Mouse (Mus musculus): ENCODE measurements around the gene Sept9. TPM values are rescaled to one million over a fixed set of nuclear protein-coding genes. Genes with fewer than 3 reads are reported as not detected.

Sept9 gene
- polyA plus RNA-seq, 1 experiment from 2014 or later: 34.5 TPM

DNA sequence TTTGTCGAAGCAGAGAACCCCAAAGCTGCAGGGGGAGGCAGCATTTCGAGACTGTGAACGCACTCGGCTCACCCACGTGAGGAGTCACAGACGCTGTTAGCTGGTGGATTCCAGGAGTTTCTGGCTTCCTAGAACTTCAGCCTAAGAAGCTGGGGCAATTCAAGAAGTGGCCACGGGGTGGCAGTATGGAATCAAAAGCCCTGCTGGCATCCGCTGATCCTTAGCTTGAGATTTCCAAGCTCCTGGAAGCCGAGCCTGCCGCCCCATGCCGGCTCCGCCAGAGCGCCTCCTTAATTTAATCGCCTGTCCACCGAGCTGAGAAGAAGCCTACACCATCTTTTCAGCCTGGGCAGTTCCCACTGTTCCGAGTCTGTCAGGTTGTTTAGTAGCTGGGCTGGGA lies 185.4 kb downstream of the Sept9 start:
- H3K9me3 ChIP-seq (ENCODE audit: low read length): no peaks in the 10 kb centered on the region
- H3K27ac ChIP-seq (ENCODE audit: low read depth): no peak overlapping the region
- peaks cover 13% of the 10 kb centered on the region; the same call in 1 of the 2 replicates for H3K27me3 ChIP-seq (ENCODE audit: insufficient read depth, low read length)
- H3K36me3 ChIP-seq (replicated peaks; ENCODE audit: insufficient read depth, low read length): no peaks in the 10 kb centered on the region
- H3K9ac ChIP-seq (replicated peaks): no peak overlapping the region
- TF ChIP-seq CTCF (IDR thresholded peaks at IDR 0.05; ENCODE audit: low read depth) (peak; percentile 83), EP300 (IDR thresholded peaks at IDR 0.05; ENCODE audit: low read depth) (no peak)
- ATAC-seq (no peak), DNase-seq (peak; percentile 84)
- no peak overlapping the region for H3K4me2 ChIP-seq (ENCODE audit: low read depth, low read length)
- no peak overlapping the region for H3K4me3 ChIP-seq (ENCODE audit: low read depth, low read length)
- H3K4me1 ChIP-seq (ENCODE audit: insufficient read depth): no peaks in the 10 kb centered on the region
- WGBS (ENCODE audit: insufficient replicate concordance): 4% methylated on average over 16 of the region's 16 CpGs

GRCm38 (mm10) chr11:117385331-117386103 lies 186.1 kb downstream of the Sept9 start:
- ATAC-seq: no peak

GRCm38 (mm10) chr11:117387241-117387640 lies 187.8 kb downstream of the Sept9 start:
- Histone ChIP-seq H3K9me3 (ENCODE audit: low read length) (no peaks in the 10 kb centered on the region), H3K27me3 (ENCODE audit: insufficient read depth, low read length) (peaks cover 10% of the 10 kb centered on the region; the same call in 1 of the 2 replicates), H3K9ac (replicated peaks) (no peak overlapping the region), H3K4me2 (ENCODE audit: low read depth, low read length) (no peak overlapping the region), H3K36me3 (replicated peaks; ENCODE audit: insufficient read depth, low read length) (no peaks in the 10 kb centered on the region), H3K4me3 (ENCODE audit: low read depth, low read length) (no peak overlapping the region), H3K27ac (ENCODE audit: low read depth) (no peak overlapping the region), H3K4me1 (ENCODE audit: insufficient read depth) (peaks cover 13% of the 10 kb centered on the region)
- DNase-seq (peak; percentile 42), ATAC-seq (0 out of 2 replicates have a peak, but pooled peaks have one; percentile 14)
- TF ChIP-seq EP300 (IDR thresholded peaks at IDR 0.05; ENCODE audit: low read depth) (no peak), CTCF (IDR thresholded peaks at IDR 0.05; ENCODE audit: low read depth) (no peak)
- WGBS (ENCODE audit: insufficient replicate concordance): 56% methylated on average over 10 of the region's 10 CpGs

More at GRCm38 (mm10) chr11:117385331-117386103, 186.1 kb downstream of the Sept9 start:
- Histone ChIP-seq H3K4me1 (ENCODE audit: insufficient read depth) (peaks cover 2% of the 10 kb centered on the region; the same call in 1 of the 2 replicates), H3K36me3 (replicated peaks; ENCODE audit: insufficient read depth, low read length) (no peaks in the 10 kb centered on the region), H3K4me3 (ENCODE audit: low read depth, low read length) (no peak overlapping the region), H3K27me3 (ENCODE audit: insufficient read depth, low read length) (peaks cover 13% of the 10 kb centered on the region; the same call in 1 of the 2 replicates), H3K4me2 (ENCODE audit: low read depth, low read length) (no peak overlapping the region), H3K27ac (ENCODE audit: low read depth) (no peak overlapping the region), H3K9me3 (ENCODE audit: low read length) (no peaks in the 10 kb centered on the region), H3K9ac (replicated peaks) (no peak overlapping the region)
- WGBS (ENCODE audit: insufficient replicate concordance): 55% methylated on average over 15 of the region's 15 CpGs
- TF ChIP-seq EP300 (IDR thresholded peaks at IDR 0.05; ENCODE audit: low read depth) (no peak), CTCF (IDR thresholded peaks at IDR 0.05; ENCODE audit: low read depth) (no peak)
- DNase-seq: no peak

GRCm38 (mm10) chr11:117390001-117390402 lies 190.5 kb downstream of the Sept9 start:
- ATAC-seq (peak; percentile 93), DNase-seq (peak; percentile 88)
- WGBS (ENCODE audit: insufficient replicate concordance): 12% methylated on average over 12 of the region's 12 CpGs
- H3K9ac ChIP-seq (replicated peaks): no peak overlapping the region
- H3K4me3 ChIP-seq (ENCODE audit: low read depth, low read length): no peak overlapping the region
- TF ChIP-seq CTCF (IDR thresholded peaks at IDR 0.05; ENCODE audit: low read depth): peak; percentile 91
- TF ChIP-seq EP300 (IDR thresholded peaks at IDR 0.05; ENCODE audit: low read depth): peak; percentile 59; the same call in 1 of the 2 replicates
- H3K27ac ChIP-seq (ENCODE audit: low read depth): peak overlapping the region; percentile 51
- H3K9me3 ChIP-seq (ENCODE audit: low read length): no peaks in the 10 kb centered on the region
- 0 out of 2 replicates have a peak overlapping the region, but pooled peaks have one; percentile 11 for H3K4me2 ChIP-seq (ENCODE audit: low read depth, low read length)
- peaks cover 19% of the 10 kb centered on the region for H3K27me3 ChIP-seq (ENCODE audit: insufficient read depth, low read length)
- H3K36me3 ChIP-seq (replicated peaks; ENCODE audit: insufficient read depth, low read length): no peaks in the 10 kb centered on the region
- peaks cover 13% of the 10 kb centered on the region for H3K4me1 ChIP-seq (ENCODE audit: insufficient read depth)

GRCm38 (mm10) chr11:117390774-117391534 lies 191.5 kb downstream of the Sept9 start:
- Histone ChIP-seq H3K9me3 (ENCODE audit: low read length) (no peaks in the 10 kb centered on the region), H3K4me1 (ENCODE audit: insufficient read depth) (peaks cover 13% of the 10 kb centered on the region), H3K4me3 (ENCODE audit: low read depth, low read length) (no peak overlapping the region), H3K27me3 (ENCODE audit: insufficient read depth, low read length) (peaks cover 23% of the 10 kb centered on the region), H3K4me2 (ENCODE audit: low read depth, low read length) (no peak overlapping the region), H3K36me3 (replicated peaks; ENCODE audit: insufficient read depth, low read length) (no peaks in the 10 kb centered on the region), H3K9ac (replicated peaks) (no peak overlapping the region), H3K27ac (ENCODE audit: low read depth) (peak overlapping the region; percentile 51)
- ATAC-seq (no peak), DNase-seq (no peak)
- TF ChIP-seq EP300 (IDR thresholded peaks at IDR 0.05; ENCODE audit: low read depth): no peak
- TF ChIP-seq CTCF (IDR thresholded peaks at IDR 0.05; ENCODE audit: low read depth): no peak
- 12% methylated on average over 7 of the region's 7 CpGs for WGBS (ENCODE audit: insufficient replicate concordance)

DNA sequence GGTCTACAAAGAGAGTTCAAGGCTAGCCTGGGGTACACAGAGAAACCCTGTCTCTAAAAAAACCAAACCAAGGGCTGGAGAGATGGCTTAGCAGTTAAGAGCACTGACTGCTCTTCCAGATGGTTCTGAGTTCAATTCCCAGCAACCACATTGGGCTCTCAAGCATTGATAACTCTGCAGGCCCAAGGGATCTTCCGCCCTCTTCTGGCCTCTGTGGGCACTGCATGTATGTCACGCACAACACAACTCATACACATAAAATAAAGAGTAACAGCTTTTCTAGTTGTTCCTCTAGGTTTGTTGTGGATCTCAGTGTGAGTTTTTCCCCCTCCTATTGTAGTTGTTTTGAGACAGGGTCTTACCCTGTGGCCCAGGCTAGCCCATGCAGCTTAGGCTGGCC lies 192.8 kb downstream of the Sept9 start:
- Histone ChIP-seq H3K9ac (replicated peaks) (no peak overlapping the region), H3K27ac (ENCODE audit: low read depth) (no peak overlapping the region), H3K4me2 (ENCODE audit: low read depth, low read length) (no peak overlapping the region), H3K9me3 (ENCODE audit: low read length) (no peaks in the 10 kb centered on the region), H3K4me3 (ENCODE audit: low read depth, low read length) (no peak overlapping the region), H3K36me3 (replicated peaks; ENCODE audit: insufficient read depth, low read length) (no peaks in the 10 kb centered on the region), H3K4me1 (ENCODE audit: insufficient read depth) (peaks cover 13% of the 10 kb centered on the region), H3K27me3 (ENCODE audit: insufficient read depth, low read length) (peaks cover 24% of the 10 kb centered on the region)
- no peak for ATAC-seq
- 74% methylated on average over 2 of the region's 2 CpGs for WGBS (ENCODE audit: insufficient replicate concordance)
- TF ChIP-seq EP300 (IDR thresholded peaks at IDR 0.05; ENCODE audit: low read depth): no peak
- peak; percentile 66 for TF ChIP-seq CTCF (IDR thresholded peaks at IDR 0.05; ENCODE audit: low read depth)
- peak; percentile 49 for DNase-seq
